In genomic region chr15:80203406-80203805, GRCm38 (mm10) we compare ENCODE assay signal across 10 mouse cellular contexts. TPM values are rescaled to one million over a fixed set of nuclear protein-coding genes. Genes with fewer than 3 reads are reported as not detected.
DNase-seq lines count a peak whose midpoint lies in the region; ATAC-seq and TF ChIP-seq lines count a peak whose summit lies in the region.
"Had no signal": no experiment of that assay in that cellular context is flagged by ENCODE, and none has a peak within 500 bp of the region (broad histone marks: within the 10 kb centered on the region; RNA-seq: fewer than 3 reads in every experiment).

No protein-coding gene starts in this region.

- no peaks in the 10 kb centered on the region for H3K9me3 ChIP-seq in limb, embryonic 14.5 days (ENCODE audit: control insufficient read depth, low read length)
- H3K9me3 ChIP-seq in hindbrain, postnatal 0 days (ENCODE audit: low read length), result no peaks in the 10 kb centered on the region
- H3K9me3 ChIP-seq: midbrain, embryonic 13.5 days had no signal

- no peaks in the 10 kb centered on the region for H3K36me3 ChIP-seq in limb, embryonic 14.5 days (ENCODE audit: control insufficient read depth, insufficient read depth, low read length)
- no peaks in the 10 kb centered on the region for H3K36me3 ChIP-seq in hindbrain, postnatal 0 days (ENCODE audit: insufficient read depth, low read length)
- H3K36me3 ChIP-seq: midbrain, embryonic 13.5 days had no signal

- no peak overlapping the region for H3K4me3 ChIP-seq in limb, embryonic 14.5 days (replicated peaks; ENCODE audit: low read length)
- no peak overlapping the region for H3K4me3 ChIP-seq in hindbrain, postnatal 0 days (ENCODE audit: low read length)
- H3K4me3 ChIP-seq: midbrain, embryonic 13.5 days had no signal

- 30% methylated on average over 4 of the region's 4 CpGs for WGBS in limb, embryonic 14.5 days
- 44% methylated on average over 4 of the region's 4 CpGs for WGBS in hindbrain, postnatal 0 days

- ATAC-seq in limb, embryonic 14.5 days (ENCODE audit: low FRiP score, low read depth), result no peak
- ATAC-seq in hindbrain, postnatal 0 days, result no peak
- no peak for ATAC-seq in erythroid progenitor cell, adult 5-6 weeks (replicated peaks; ENCODE audit: low FRiP score, poor library complexity, severe bottlenecking)
- ATAC-seq: midbrain, embryonic 13.5 days had no signal

- no peak overlapping the region for H3K4me2 ChIP-seq in limb, embryonic 14.5 days (replicated peaks; ENCODE audit: low read depth, low read length, severe bottlenecking)
- H3K4me2 ChIP-seq in hindbrain, postnatal 0 days (ENCODE audit: low read depth, low read length), result no peak overlapping the region
- H3K4me2 ChIP-seq: midbrain, embryonic 13.5 days had no signal

- TF ChIP-seq CTCF in hindbrain, postnatal 0 days (IDR thresholded peaks at IDR 0.05; ENCODE audit: low read depth), result no peak

- no peak for TF ChIP-seq POLR2A in limb, embryonic 14.5 days (IDR thresholded peaks at IDR 0.05; ENCODE audit: borderline replicate concordance, extremely low read depth, insufficient read depth, insufficient read length)

- peak; percentile 60 for DNase-seq in adrenal gland, postnatal 14 days
- DNase-seq in adrenal gland, adult 8-10 months, result no peak
- DNase-seq in ovary, postnatal 36 days (ENCODE audit: low spot score), result peak; percentile 15
- DNase-seq in ovary, postnatal 10 days (ENCODE audit: low spot score), result no peak
- peak; percentile 60 for DNase-seq in limb, embryonic 14.5 days (ENCODE audit: low spot score)
- DNase-seq in thymus, postnatal 4 days, result peak; percentile 81
- no peak for DNase-seq in hindbrain, postnatal 0 days (ENCODE audit: low spot score)
- DNase-seq: heart, postnatal 36 days had no signal

- no peak overlapping the region for H3K9ac ChIP-seq in limb, embryonic 14.5 days (ENCODE audit: low read depth, low read length, severe bottlenecking)
- no peak overlapping the region for H3K9ac ChIP-seq in hindbrain, postnatal 0 days (replicated peaks; ENCODE audit: low read length)
- H3K9ac ChIP-seq: midbrain, embryonic 13.5 days had no signal

- H3K27ac ChIP-seq in limb, embryonic 14.5 days (replicated peaks; ENCODE audit: low read depth, low read length), result no peak overlapping the region
- H3K27ac ChIP-seq in hindbrain, postnatal 0 days, result no peak overlapping the region
- H3K27ac ChIP-seq: midbrain, embryonic 13.5 days had no signal

- no peaks in the 10 kb centered on the region for H3K4me1 ChIP-seq in limb, embryonic 14.5 days (ENCODE audit: control insufficient read depth, insufficient read depth, low read length)
- H3K4me1 ChIP-seq in hindbrain, postnatal 0 days (ENCODE audit: insufficient read depth, low read length), result no peaks in the 10 kb centered on the region

- H3K27me3 ChIP-seq in limb, embryonic 14.5 days (ENCODE audit: control insufficient read depth, insufficient read depth, low read length), result no peaks in the 10 kb centered on the region
- no peaks in the 10 kb centered on the region for H3K27me3 ChIP-seq in hindbrain, postnatal 0 days (ENCODE audit: insufficient read depth, low read length)
- H3K27me3 ChIP-seq: midbrain, embryonic 13.5 days had no signal

RNA-seq across cellular contexts. Expression of gene Mgat3, which starts 29.9 kb away (rescaled TPM):
- 6.6 and 7.6 TPM in 2 replicates for total RNA-seq in adrenal gland, postnatal 14 days (2021)
- 10 to 100 TPM in 3 of 4 experiments, 1 to 10 TPM in 1; 8.5 to 13.0 (median 11.6) TPM for total RNA-seq in adrenal gland, adult 8-10 months (2022)
- polyA plus RNA-seq in limb, embryonic 14.5 days (2012; rRNA removed), result 18.1 and 23.9 TPM in 2 replicates
- polyA plus RNA-seq in limb, embryonic 14.5 days (2014; fragmentation: Nextera tagmentation; extraction: Ambion mirVana), result 6.7 and 8.0 TPM in 2 replicates
- total RNA-seq in hindbrain, postnatal 0 days (2014; rRNA removed), result 99.6 and 106 TPM in 2 replicates
- 13.2 and 13.5 TPM in 2 replicates for polyA plus RNA-seq in hindbrain, postnatal 0 days (2015; fragmentation: Nextera tagmentation; extraction: Ambion mirVana)
- not detected in 2 replicates for total RNA-seq in erythroid progenitor cell, adult 5-6 weeks (2015; ENCODE audit: low replicate concordance)
- total RNA-seq in erythroid progenitor cell, adult 5-6 weeks (2017; ENCODE audit: low replicate concordance), result not detected in 2 replicates

RNA-seq across cellular contexts. Expression of gene Mief1, which starts 30.4 kb away (rescaled TPM):
- 42.3 and 48.6 TPM in 2 replicates for total RNA-seq in adrenal gland, postnatal 14 days (2021)
- total RNA-seq in adrenal gland, adult 8-10 months (2022), result 10 to 100 TPM; 44.4 to 49.4 (median 48.5) TPM
- 13.3 and 14.0 TPM in 2 replicates for polyA plus RNA-seq in limb, embryonic 14.5 days (2012; rRNA removed)
- polyA plus RNA-seq in limb, embryonic 14.5 days (2014; fragmentation: Nextera tagmentation; extraction: Ambion mirVana), result 29.9 and 32.7 TPM in 2 replicates
- total RNA-seq in hindbrain, postnatal 0 days (2014; rRNA removed), result 46.3 and 51.1 TPM in 2 replicates
- polyA plus RNA-seq in hindbrain, postnatal 0 days (2015; fragmentation: Nextera tagmentation; extraction: Ambion mirVana), result 20.3 and 22.0 TPM in 2 replicates
- 15.5 and 18.9 TPM in 2 replicates for total RNA-seq in erythroid progenitor cell, adult 5-6 weeks (2015; ENCODE audit: low replicate concordance)
- 18.1 and 23.0 TPM in 2 replicates for total RNA-seq in erythroid progenitor cell, adult 5-6 weeks (2017; ENCODE audit: low replicate concordance)

RNA-seq across cellular contexts. Expression of gene AC140267.1, which starts 32.2 kb away (rescaled TPM):
- total RNA-seq in adrenal gland, postnatal 14 days (2021), result 7.2 and 15.4 TPM in 2 replicates
- total RNA-seq in adrenal gland, adult 8-10 months (2022), result 10 to 100 TPM in 3 of 4 experiments, 1 to 10 TPM in 1; 8.7 to 29.0 (median 17.7) TPM
- polyA plus RNA-seq in limb, embryonic 14.5 days (2012; rRNA removed), result not detected in 2 replicates
- not detected in 2 replicates for polyA plus RNA-seq in limb, embryonic 14.5 days (2014; fragmentation: Nextera tagmentation; extraction: Ambion mirVana)
- not detected in 2 replicates for total RNA-seq in hindbrain, postnatal 0 days (2014; rRNA removed)
- polyA plus RNA-seq in hindbrain, postnatal 0 days (2015; fragmentation: Nextera tagmentation; extraction: Ambion mirVana), result not detected in 2 replicates
- 43.2 TPM in 1 of 2 replicates, not detected in the other for total RNA-seq in erythroid progenitor cell, adult 5-6 weeks (2015; ENCODE audit: low replicate concordance)
- not detected in 2 replicates for total RNA-seq in erythroid progenitor cell, adult 5-6 weeks (2017; ENCODE audit: low replicate concordance)
- polyA plus RNA-seq: midbrain, embryonic 13.5 days had no signal

RNA-seq across cellular contexts. Expression of gene Atf4, which starts 51.6 kb away (rescaled TPM):
- total RNA-seq in adrenal gland, postnatal 14 days (2021), result 195 TPM in 2 replicates
- total RNA-seq in adrenal gland, adult 8-10 months (2022), result 100 to 1,000 TPM; 141 to 245 (median 164) TPM
- polyA plus RNA-seq in limb, embryonic 14.5 days (2012; rRNA removed), result 319 and 398 TPM in 2 replicates
- 124 and 141 TPM in 2 replicates for polyA plus RNA-seq in limb, embryonic 14.5 days (2014; fragmentation: Nextera tagmentation; extraction: Ambion mirVana)
- total RNA-seq in hindbrain, postnatal 0 days (2014; rRNA removed), result 140 and 157 TPM in 2 replicates
- 104 and 109 TPM in 2 replicates for polyA plus RNA-seq in hindbrain, postnatal 0 days (2015; fragmentation: Nextera tagmentation; extraction: Ambion mirVana)
- total RNA-seq in erythroid progenitor cell, adult 5-6 weeks (2015; ENCODE audit: low replicate concordance), result 287 and 355 TPM in 2 replicates
- 402 and 410 TPM in 2 replicates for total RNA-seq in erythroid progenitor cell, adult 5-6 weeks (2017; ENCODE audit: low replicate concordance)

Comparison
In these comparisons a context has a peak if more than half of its experiments do, and no peak if none do; other contexts are left out.
1. DNase-seq: peak in adrenal gland, postnatal 14 days (single experiment), ovary, postnatal 36 days (single experiment), limb, embryonic 14.5 days (single experiment) and thymus, postnatal 4 days (single experiment); none in adrenal gland, adult 8-10 months (single experiment), ovary, postnatal 10 days (single experiment) and hindbrain, postnatal 0 days (single experiment).